Mouse (Mus musculus): ENCODE measurements at regions not wholly inside any gene's neighbourhood (a gene's known extent, or its start where the extent isn't known, plus 50 kb on each side); places are given as distances from the start of the nearest gene placed in this dataset.

- DNase-seq, result no peak
Observed at GRCm38 (mm10) chr10:110534387-110534786, 78.4 kb upstream of the Nav3 start.

DNA sequence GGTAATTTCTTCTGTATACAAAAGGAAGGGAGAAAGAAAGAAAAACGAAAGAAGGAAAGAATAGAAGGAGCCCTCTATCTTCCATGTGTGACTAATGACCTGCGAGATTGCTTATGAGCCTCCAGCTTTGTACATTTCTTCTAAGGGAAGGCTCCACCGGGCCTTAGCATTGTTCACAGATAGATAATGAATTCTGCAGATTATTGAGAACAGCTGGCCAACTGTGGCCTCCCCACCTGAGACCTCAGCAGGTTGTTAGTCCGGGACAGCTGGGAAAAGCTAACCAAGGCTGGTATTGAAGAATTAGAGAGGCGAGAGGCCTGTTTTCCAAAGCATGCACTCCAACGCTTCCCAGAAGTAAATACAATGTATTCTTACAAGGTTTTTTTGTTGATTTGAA is 86.7 kb upstream of the Nav3 start:
- DNase-seq, result no peak

- DNase-seq, result no peak
Observed at GRCm38 (mm10) chr10:110548391-110548790, 92.4 kb upstream of the Nav3 start.

- no peak for DNase-seq
Observed at GRCm38 (mm10) chr10:110553954-110554353, 98.0 kb upstream of the Nav3 start.

- no peak for DNase-seq
Observed at GRCm38 (mm10) chr10:110556326-110556883, 100.4 kb upstream of the Nav3 start.

- DNase-seq, result no peak
Observed at GRCm38 (mm10) chr10:110563057-110563456, 107.1 kb upstream of the Nav3 start.

DNA sequence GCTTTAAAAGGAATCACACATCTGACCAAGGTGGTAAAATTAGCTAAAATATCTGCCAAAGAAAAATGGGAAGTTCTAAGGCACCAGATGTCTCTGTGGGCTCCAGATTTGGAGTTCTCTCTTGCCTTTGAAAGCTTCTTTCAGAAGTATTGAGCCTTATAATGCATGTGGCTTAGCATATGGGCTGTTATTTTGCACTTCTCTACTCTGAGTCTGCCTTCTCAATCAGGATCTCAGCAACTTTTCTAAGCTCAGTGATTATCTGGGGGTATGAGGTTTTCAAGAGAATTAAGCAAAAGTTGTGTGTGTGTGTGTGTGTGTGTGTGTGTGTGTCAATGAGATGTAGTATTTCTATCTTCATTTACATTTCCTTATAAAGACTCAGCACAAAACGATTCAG is 107.6 kb upstream of the Nav3 start:
- no peak for DNase-seq

GRCm38 (mm10) chr10:110566260-110567050 is 110.5 kb upstream of the Nav3 start:
- no peak for DNase-seq

- no peak for DNase-seq
Observed at GRCm38 (mm10) chr10:110570465-110570864, 114.5 kb upstream of the Nav3 start.

- no peak for DNase-seq
Observed at GRCm38 (mm10) chr10:110571179-110571578, 115.2 kb upstream of the Nav3 start.

DNA sequence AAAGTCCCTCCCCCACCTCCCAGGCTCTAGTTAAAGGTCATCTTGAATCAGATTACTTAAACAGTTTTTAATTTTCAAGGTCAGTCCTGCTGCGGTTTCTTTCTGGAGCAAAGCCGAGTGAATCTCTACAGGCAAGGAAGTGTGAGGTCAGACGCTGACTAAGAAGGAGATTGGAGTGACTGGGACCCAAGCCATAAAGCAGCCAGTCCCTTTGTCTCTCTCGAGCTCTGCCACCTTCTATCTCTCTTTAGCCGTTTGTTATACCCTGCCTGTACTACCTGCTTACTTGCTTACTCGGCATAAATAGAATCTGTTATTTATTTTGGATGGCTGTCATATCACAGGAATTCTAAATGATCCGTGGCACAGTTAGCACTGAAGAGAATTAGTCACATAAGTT is 117.5 kb upstream of the Nav3 start:
- no peak for DNase-seq

- DNase-seq, result no peak
Observed at GRCm38 (mm10) chr10:110586029-110586428, 130.0 kb upstream of the Nav3 start.

- DNase-seq, result no peak
Observed at GRCm38 (mm10) chr10:110586507-110586906, 130.5 kb upstream of the Nav3 start.

- DNase-seq, result no peak
Observed at GRCm38 (mm10) chr10:110587529-110587928, 131.5 kb upstream of the Nav3 start.

DNA sequence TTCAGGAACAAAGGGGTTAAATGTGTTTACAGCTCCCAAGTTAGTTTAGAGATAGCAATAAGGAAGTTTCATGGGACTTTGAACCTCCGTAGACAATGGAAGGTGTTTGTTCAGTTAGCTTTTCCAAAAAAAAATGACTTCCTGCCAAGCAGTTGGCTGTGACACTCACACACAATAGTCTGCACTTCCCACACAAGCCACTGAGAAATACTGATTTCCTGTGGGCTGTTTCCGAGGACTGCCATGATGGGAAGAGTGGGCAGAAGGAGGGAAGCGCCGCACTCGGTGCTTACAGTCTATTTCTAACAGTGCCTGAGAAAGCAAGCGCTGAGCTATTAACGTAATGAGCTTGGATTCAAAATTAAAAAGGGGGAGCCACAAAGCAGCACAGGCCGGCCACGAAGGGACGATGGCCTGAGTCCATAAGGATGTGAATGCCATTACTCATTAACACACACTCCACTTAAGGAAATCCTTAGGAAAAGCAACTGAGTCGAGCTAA is 144.4 kb upstream of the Nav3 start:
- no peak for DNase-seq

DNA sequence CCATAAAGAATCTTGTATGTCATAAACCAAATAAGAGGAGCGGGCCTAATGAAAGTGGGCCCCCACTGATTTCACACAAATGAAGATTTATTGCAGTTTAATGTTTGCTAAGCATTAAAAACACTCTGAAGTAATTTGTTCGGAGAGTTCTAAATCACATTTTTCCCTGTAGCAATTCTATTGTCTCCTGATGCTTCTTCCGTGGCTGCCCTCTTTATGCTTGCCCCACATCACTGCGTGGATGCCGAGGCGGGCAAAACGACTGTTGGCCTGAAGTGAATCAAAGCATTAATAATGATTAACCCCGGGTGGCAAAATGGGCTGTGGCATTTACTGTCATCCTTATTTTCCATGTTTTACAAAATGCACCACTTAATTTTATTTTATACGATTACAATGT is 134.9 kb upstream of the E2f7 start:
- DNase-seq, result no peak

DNA sequence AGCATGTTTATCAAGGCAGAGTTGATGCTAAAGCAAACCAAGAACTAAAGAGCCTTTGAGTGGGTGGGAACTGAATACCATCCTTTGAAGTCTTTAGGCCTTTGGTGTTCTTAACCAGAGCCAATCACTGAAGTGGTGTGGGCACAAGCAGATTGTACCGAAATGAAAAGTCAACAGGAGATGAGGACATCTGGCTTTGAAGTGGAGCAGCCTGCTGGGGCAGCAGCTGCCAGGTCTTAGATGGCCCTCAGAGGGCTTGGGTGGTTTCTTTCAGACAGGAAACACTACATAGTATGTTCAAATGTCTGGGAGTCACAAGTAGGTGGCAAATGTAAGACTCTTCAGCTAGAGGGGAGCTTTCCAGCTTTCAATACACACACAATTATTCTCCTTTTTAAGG is 128.2 kb upstream of the E2f7 start:
- DNase-seq, result no peak

- DNase-seq, result no peak
Observed at GRCm38 (mm10) chr10:110619193-110619592, 126.0 kb upstream of the E2f7 start.

DNA sequence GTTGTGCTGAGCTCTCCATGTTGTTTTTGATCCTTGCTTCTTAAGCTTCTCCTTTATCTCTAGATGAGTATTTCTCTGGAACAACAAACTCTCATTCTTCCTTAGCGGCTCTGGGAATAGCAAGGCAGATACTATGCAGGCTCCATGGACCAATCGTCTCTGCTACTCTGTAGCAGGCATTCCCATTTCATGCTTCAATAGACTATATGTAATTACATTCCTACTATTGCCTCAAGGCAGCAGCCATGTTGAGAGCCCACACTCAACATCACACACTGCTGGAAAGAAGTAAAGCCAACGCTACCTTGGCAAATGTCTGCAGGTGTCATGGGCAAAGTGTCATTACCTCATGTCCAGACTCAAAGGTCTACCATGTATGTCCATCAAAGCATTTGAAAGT is 119.6 kb upstream of the E2f7 start:
- DNase-seq, result no peak

DNA sequence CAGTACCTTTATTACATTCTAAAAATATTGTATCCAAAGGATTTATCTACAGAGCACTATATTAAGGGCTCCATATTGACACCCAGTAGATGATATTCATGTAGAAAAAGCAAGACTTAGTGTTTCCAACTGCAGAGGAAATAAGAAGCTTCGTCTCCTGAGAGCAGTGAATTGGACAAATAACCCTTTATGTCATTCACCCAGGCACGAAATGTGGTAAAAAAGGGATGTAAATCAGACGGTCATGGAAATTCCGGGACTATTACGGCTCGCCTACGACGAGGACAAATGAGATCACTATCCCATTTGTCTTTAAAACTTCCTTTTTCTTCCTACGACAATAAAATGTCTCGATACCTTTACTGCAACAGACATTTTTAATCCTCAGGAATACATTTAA is 104.8 kb upstream of the E2f7 start:
- no peak for DNase-seq

DNA sequence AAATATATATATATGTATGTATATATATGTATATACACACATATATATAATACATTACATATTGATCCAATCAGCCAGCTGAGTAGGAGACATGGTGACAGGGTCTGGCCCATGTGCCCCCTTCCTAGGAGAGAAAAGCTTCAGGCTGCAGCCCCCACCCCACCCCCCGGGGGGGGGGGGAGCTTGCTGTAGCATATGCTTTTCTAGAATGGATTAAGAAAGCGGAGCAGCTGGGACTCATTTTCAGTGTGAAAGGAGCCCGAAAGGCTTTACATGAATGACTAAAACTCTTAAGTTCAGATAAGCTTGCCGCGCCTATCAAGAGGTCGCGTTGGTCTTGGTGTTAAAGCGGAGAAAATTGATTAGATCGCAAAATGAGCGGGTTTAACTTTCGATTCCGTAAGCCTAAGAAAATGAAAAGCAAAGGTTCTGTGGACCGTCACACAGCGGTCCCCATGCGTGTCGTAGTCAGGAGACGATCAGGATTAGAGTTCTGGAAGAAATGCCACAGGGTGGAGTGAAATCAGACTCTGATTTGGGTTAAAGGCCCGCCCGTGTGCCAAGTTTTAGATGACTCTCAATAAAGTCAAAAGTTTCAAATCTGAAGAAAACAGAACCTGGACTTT is 103.1 kb upstream of the E2f7 start:
- DNase-seq, result no peak

- DNase-seq, result no peak
Observed at GRCm38 (mm10) chr10:110647603-110648002, 97.6 kb upstream of the E2f7 start.

DNA sequence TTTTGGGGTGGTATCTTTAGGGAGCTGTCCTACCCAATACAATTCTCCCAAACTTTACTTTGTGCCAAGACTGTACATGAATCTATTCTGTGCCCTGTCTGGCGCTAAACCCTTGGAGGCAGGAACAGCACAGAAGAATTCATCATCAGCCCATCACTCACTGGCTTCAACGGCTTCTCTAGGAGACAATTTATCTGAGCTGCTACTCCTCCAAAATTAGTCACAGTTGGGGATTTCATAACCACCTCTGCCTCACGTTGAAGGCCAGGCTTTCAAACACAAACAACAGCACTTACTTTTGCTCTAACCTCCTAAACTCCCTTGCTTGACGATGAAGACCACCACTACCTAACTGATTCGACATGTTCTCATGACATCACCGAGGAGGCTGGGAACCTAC is 95.1 kb upstream of the E2f7 start:
- no peak for DNase-seq

GRCm38 (mm10) chr10:110650851-110651250 is 94.4 kb upstream of the E2f7 start:
- DNase-seq, result no peak
